Mouse (Mus musculus): ENCODE results near the gene Cpt2.

Cpt2 gene

DNA sequence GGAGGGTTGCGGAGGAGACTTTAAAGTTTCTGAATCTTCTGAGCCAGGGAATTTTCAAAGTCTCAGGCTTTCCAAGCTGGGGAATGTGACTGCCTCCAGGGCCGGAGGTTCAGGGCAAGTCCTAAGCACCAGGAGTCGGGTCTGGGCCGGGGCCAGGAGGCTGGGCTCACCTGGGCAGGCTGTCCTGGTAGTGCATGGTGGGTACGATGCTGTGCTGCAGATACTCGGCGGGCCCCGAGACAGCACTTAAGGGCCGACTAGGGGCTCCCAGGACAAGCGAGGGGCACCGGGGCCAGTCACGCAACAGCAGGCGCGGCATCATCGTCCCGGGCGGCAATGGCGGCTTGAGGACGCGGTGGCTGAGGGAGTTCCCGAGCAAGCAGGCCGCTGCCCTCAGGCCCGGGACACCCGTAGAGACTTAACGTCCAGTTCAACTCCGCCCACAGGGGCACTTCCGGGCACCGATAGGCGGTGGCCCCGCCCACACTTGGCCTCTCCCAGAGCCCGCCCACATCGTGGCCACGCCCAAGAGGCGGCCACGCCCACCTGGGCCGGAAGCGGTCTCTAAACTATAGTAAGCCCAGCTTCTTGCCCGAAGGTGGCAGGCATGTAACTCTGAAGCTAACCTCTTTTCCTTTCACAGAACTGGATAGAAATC lies at the start of gene Cpt2:
Gene Cpt2, minus strand, starts transcription at position 466 of the 658 bp plus-strand sequence.
- in situ Hi-C loops (cut with MseI, MboI): no loop called here

DNA sequence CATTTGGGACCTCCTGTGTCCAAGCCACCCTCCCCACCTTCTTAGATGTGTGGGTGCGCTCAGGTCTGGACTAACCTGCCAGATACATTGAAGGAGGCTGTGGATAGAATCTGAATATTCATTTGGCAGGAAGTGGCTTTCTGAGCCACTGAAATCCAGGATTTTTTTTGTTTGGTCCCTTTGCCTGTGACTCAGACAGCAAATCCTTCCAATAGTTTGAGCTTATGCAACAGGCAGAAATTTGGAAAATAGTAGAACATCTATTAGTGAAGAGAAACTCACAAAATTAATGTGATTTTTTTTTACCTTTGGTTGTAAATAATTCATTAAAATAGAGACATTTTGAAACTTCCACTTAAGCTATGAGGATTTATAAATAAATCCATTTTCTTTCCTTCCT lies 47.8 kb upstream of the Cpt2 start:
- in situ Hi-C loops (cut with MseI, MboI): no loop called here

DNA sequence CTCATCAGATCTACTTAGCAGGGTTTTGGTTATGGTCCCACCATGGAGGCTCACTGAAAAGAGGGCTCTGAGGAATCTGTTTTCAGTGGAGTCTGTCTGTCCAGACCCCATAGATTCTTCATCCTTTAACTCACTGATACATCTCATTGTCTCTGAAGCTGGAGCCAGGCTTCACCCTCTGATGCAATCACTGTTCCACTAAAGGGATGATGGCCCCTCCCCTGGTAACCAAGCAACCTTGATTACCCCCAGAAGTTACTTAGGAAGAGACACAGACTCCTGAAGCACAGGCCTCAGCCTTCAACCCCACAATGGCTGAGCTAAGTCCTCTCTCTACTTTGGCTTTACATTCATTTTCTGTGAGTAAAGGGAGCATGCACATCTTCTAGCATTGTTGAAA lies 46.4 kb upstream of the Cpt2 start:
- in situ Hi-C loops (cut with MseI, MboI): no loop called here

DNA sequence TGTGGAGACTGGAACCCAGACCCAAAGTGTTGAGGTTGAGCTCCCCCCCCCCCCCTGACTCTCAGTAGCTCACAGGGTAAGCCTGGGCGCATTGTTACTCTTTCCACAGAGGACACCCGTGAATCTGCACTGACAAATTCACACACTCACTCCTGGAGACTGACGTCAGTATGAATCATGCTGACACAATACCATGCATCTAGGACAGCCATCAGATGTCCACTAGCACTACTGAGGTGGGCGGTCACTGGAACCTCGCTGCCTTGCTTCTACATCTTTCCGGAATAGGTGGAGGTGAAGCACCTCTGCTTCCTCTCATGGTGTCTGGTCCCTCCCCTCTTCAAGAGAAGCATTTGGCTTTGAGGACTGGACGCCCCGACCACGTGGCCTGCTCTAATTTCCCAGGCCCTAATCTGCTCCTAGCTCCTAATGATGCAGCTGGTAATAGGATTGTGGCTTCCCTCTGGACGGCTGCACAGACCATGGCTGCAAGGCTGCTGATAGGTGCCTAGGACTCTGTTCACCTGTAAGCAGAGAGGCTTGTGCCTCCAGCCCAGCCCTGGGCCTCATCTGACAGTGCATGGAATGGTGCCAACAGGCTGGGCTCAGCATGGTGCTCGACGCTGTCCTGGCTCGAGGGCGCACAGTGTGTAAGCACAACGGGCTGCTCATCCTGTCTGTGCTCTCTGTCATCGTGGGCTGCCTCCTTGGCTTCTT lies 44.7 kb upstream of the Cpt2 start, which contains the start of gene Slc1a7:
Gene Slc1a7, plus strand, starts transcription at position 367 of the 717 bp plus-strand sequence.
- in situ Hi-C loops (cut with MseI, MboI): no loop called here

DNA sequence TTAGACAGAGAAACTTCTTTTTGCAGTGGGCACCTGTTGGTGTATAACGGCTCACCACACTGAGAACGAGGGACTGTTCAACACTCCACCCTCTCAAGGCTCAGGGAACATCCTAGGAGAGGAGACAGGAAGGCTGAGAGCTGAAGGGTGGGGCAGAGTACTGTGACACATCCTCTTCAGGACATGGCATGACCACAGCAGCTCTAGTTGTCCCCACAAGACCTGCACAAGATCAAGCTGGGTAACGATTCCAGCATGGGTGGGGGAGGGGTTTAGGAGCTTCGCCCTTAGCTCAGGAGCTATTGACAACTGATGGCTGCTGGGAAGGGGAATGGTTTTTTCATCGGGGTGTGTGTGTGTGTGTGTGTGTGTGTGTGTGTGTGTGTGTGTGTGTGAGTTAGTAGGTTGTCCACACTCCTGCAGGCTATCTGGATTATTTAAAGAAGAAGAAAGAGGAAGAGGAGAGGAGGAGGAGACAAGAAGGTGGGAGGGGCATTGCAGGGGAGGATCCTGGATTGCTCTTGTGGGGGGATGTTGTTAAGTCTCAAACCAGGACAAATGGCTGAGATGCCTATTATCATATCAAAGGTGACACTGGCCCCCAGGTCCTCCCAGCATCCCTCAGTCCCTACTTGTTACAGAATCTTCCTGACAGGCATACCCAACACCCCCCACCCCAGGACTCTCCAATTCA lies 43.2 kb upstream of the Cpt2 start:
- in situ Hi-C loops (cut with MseI, MboI): no loop called here

DNA sequence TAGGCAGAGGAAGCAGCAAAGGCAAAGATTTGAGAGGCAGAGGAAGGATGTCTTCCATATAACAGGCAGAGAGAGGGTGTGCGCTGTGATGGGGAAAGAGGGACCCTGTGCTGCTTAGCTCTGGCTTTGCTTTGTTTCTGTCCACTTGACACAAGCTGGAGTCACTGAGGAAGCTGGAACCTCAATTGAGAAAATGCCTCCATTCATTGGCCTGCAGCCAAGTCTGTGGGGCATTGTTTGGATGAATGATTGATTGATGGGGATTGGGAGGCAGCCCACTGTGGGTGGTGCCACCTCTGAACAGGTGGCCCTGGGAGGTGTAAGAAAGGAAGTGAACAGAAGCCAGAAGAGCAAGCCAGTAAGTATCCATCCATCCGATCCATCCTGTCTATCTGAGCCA lies 39.4 kb upstream of the Cpt2 start:
- in situ Hi-C loops (cut with MseI, MboI): no loop called here

DNA sequence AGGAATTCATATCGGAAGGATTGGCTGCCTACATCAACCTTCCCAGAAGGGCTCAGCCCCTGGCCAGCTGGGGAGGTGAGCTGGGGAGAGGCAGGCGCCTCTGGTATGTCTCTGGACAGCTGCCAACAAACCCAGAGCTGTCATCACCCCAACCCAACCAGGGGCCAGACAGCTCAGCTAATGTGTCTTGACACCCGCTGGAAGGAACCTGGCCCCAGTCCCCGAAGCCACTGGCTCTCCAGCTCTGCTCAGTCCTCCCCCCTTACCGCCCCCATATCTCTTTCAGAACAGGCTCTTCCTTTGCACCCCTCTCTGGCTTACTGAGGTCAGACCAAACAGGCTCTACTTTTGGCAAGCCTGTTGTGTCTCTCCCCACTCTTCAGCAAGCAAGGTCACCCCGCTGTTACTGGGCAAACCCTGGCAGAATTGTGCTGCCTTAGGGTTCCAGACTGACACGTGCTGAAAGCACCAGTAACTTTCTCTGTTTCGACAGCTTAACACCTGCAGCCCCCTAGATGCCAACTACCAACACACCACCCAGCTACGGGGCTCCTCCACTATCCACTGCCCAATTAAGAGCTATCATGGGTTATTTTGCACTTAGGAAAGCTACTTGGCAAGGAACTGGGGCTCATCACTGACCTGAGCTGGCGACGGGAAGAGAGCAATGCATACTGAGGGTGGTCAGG lies 38.8 kb upstream of the Cpt2 start:
- in situ Hi-C loops (cut with MseI, MboI): no loop called here

DNA sequence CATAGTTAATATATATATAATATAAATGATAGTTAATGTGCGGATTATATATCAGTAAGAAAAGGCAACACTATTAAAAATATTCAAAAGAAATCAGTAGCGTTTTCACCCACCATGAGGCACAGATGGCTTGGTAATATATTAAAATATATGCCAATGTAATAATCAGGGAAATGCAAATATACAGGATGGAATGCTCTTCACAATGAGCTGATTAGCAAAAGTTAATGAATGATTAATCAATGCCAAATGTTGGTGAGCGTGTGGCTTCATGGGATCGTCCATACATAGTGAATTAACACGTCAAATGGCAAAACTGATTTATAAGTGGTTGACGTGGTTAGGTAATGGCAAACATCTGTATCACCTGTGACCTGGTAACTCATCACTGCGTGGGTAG lies 35.1 kb upstream of the Cpt2 start:
- in situ Hi-C loops (cut with MseI, MboI): no loop called here

DNA sequence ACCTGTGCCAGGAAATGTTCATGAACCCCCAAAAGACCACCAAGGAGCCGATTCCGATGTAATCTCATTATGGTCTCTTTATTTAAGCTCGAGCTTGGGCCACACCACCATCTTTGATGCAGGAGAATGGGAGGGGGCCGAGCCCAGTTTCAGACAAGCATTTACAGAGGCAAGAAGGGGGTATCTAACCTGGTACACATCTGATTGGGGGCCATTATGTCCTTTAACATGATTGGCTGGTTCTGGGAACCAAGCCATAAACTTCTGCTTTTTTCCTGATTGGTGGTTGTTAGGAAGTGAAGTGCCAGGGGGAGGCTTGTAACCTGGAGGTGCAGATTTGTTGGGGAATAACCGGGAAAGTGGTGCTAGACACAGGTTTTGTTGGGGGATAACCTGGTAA lies 32.3 kb upstream of the Cpt2 start:
- in situ Hi-C loops (cut with MseI, MboI): no loop called here

DNA sequence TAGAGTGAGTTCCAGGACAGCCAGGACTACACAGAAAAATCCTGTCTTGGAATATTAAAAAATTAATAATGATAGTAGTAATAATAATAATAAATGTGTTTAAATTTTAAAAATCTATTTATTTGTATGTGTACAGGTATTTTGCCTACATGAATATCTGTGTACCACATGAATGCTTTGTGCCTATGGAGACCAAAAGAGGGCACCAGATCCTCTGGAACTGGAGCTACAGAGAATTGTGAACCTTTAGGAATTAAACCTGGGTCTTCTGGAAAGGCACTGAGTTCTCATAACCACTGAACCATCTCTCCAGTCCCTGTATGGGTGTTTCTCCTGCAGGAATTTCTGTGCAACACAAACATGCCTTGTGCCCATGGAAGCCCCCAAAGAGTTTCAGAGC lies 29.4 kb upstream of the Cpt2 start:
- in situ Hi-C loops (cut with MseI, MboI): no loop called here

DNA sequence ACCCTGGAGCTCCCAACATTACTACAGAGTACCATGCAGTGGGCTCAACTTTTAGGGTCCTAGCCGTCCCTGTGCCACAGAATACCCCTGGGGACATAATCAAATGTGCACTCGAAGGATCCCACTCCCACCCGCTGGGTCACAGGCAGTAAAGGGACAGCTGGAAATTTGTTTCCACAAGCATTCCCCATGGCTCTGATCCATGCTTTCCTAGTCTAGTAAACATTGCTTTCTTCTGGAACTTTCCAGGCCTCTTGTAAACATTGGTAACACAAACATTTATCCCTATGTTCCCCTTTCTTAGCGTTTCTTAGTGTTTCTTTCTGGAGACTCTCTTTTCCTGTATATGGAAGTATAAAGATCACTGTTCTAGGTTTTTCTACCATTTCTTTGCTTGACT lies 26.5 kb upstream of the Cpt2 start:
- in situ Hi-C loops (cut with MseI, MboI): no loop called here

DNA sequence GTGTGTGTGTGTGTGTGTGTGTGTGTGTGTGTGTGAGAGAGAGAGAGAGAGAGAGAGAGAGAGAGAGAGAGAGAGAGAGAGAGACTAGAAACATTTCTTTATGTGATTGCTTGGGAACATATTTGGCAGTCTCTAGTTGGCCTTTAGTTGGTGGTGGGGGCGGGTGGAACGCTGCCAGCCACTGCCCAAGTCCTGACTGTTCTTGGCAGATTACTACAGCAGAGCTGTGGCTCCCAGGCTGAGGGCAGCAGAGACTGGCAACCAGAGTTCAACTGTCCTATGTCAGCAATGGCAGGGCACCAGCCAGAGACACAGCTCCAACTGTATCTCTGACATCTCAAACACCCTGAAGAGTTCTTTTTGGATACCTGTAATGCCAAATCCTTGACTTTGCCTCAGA lies 20.7 kb upstream of the Cpt2 start:
- in situ Hi-C loops (cut with MseI, MboI): no loop called here

DNA sequence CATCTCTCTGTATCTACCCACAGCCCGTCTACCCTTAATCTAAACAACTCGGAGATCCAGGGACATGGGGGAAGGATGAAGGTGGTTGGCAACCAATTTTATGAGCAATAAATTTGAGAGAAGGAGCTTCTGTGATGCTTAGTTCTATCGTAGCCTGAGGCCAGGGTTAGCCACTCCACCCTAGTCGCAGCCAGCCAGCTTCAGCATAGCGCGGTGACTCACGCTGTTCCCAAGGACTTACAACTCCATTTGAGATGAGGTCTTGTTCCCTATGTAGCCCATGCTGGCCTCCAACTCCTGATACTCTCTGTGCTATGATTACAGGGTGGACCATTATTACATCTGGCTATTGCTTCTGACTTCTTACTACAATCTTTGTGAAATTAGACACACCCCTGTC lies 19.3 kb upstream of the Cpt2 start:
- in situ Hi-C loops (cut with MseI, MboI): no loop called here

DNA sequence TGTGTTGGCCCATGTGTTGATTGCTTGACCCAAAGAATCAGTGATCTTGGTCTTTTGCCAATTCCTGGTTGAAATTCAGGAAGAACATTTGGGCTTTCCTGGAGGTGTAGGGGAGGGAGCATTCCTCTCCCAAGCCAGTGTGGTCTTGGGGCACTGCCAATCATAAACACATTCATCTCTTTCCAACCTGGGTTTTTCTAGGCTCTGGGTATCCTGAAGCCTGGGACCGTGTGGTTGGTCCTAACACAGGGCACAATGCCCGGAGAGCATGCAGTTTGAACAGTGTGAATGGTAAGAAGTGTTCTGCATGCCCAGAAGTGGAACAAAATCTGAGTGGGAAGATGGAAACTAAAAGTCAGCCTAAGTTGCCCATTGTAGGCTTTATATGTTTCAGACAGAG lies 14.7 kb upstream of the Cpt2 start:
- in situ Hi-C loops (cut with MseI, MboI): no loop called here

DNA sequence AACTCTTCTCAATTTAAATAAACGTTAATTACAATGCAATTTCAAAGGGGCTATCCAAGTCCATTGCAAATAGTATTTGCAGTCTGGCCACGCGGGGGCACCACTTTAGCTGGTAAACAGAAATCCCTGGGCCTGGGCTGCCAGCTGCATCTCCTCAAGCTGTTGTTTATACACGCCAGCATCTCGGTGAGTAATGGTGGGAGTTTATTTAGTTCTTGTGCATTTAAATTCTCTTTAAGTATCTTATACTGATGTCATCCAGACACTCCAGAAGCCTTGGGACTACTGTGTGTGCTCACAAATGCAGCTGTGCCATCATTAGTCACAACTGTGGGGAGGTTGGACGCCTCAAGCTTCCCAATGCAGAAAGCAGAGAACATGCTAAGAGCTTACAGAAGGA lies 13.9 kb upstream of the Cpt2 start:
- in situ Hi-C loops (cut with MseI, MboI): no loop called here

DNA sequence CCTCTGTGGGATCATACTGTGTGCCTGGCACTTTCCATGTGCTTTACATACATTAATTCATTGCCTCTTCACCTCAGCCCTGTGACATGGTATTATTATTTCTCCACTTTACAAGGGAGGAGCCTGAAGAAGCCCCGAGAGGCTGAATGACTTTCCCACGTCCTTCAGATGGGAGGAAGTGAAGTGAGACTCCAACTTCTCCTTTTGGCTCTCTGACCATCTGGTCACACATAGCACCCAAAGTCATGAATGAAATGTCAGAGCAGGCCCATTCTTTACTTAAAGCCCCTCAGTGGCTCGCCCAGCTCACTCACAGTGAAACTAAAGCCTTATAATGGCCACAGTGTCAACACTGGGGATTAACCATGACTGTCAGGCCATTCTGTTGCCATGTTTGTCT lies 11.8 kb upstream of the Cpt2 start:
- in situ Hi-C loops (cut with MseI, MboI): no loop called here

DNA sequence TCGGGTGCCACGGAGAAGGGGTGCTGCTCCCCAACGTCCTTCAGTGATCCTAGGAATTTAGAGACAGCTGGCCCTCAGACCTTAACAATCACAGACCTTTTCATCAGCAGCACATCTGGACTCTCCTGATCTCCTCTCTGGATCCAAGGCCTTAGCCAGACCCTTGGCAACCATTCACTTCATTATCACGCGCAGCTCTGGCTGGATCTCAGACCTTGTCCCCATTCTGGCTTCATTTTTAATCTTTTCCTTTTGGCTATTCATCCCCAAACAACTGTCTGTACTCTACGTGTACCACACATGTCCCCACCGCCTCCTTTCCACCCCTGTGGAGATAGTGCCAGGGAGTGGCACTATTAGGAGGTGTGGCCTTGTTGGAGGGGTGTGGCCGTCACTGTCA lies 9.8 kb upstream of the Cpt2 start:
- in situ Hi-C loops (cut with MseI, MboI): no loop called here

DNA sequence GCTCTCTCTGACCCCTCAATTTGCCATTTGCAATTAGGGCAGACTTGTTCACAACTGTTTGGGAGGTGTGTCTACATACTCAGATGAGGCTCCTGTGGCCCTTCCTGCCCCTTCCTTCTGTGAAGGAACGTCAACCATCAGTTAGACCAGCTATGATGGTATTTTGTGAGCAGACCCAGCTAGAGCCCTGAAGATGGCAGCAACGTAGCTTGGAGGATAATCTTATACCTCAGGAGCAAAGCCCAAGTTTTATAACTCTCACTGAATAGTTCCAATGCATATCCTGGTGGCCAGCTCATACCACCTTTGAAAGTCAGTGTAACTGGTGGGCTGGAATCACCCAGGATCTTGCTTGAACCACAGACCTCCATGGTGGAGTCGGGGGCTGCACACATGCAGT lies 8.0 kb upstream of the Cpt2 start:
- in situ Hi-C loops (cut with MseI, MboI): no loop called here

DNA sequence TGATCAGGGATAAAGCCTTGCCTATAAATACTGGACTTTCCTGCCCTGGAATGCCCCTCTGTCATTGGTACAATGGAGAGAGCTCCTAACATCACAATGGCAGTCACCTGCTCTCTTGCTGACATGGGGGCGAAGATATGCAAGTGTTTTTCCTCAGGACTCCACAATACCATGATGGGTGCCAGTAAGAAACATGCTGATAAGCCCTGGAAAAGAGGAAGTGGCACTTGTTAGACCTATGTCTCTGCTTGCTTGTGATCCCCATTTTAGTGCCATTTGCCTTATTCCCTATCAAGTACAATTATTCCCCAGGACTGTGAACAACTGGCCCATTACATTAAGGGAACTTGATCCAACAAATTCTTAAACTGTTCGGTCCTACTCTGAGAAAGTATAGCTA lies 5.3 kb upstream of the Cpt2 start:
- in situ Hi-C loops (cut with MseI, MboI): no loop called here

DNA sequence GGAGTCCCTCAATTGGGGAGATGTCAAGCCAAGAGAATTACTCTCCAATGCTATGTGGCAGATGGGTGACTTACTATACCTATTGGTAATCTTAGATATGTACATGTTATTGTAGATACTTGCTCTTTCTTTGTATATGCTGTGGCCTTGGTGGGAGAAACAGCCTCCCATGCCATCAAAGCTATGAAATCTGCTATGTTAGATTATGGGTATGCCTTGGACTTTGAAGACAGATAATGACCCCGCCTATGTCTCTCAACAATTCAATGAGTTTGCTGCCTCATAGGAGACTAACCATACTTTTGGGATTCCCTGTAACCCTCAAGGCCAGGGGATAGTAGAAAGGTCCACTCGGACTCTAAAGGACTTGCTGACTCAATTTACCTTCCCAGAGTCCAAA lies 4.9 kb upstream of the Cpt2 start:
- in situ Hi-C loops (cut with MseI, MboI): no loop called here

DNA sequence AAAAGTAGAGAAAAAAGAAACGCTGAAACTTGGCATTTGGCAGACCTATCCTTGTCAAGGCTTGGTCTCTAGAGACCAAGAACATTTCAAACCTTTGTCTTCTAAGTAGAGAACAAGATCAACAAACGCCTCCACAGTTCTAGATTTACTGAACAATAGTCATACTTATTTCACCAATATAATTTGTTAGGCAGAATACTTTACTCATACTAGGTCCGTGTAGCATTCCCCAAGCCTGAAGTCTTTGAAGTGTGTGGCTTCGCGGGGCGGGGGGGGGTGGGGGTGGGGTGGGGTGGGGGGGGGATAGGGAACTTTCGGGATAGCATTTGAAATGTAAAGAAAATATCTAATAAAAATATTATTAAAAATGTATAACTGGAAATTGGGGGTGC lies 389 bp upstream of the Cpt2 start:
- in situ Hi-C loops (cut with MseI, MboI): no loop called here

DNA sequence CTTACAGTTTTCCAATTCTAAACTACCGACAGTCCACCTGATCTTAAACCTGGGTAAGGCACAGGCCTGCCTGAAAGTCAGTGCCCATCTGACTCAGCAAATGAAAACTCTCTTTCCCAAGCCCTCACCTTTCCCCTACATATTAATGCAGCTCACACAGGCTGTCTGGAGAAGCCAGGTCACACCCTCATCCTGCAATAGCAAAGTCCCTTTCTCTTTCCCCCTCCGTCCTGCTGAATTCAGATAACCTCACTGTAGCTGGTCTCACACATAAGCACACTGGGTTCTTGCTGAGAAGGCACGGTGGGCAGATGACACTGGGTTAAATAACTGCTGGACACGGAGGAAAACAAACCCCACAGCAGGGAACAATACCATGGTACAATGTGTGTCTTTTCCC lies 1.5 kb downstream of the Cpt2 start:
- in situ Hi-C loops (cut with MseI, MboI): no loop called here
